Mouse (Mus musculus) neural tube, embryonic 11.5 days (tissue): ENCODE data around the gene Rfx2. TPM values are rescaled to one million over a fixed set of nuclear protein-coding genes. Genes with fewer than 3 reads are reported as not detected.

Source experiments
- ATAC-seq: fragments of 200-750 bp; cut with Nextera tagmentation; 2 replicates; pipeline ENCODE4 v1.8.0; 2017; ENCODE audit warnings: moderate number of reproducible peaks, mild to moderate bottlenecking, moderate TSS enrichment, moderate library complexity; ENCODE audit not compliant: insufficient read depth, low FRiP score, low TSS enrichment
- DNase-seq: peaks from one replicate; pipeline ENCODE4 v3.0.0-alpha.2; 2015; ENCODE audit warnings: low spot score
- H3K27ac ChIP-seq: fragments of 300-500 bp; sonication (generic); 2 replicates; pipeline ENCODE4 v1.5.1; 2014; ENCODE audit warnings: low read depth, mild to moderate bottlenecking, low read length
- H3K27me3 ChIP-seq: fragments of 300-500 bp; sonication (generic); 2 replicates; pipeline ENCODE4 v1.6.1; 2014; ENCODE audit warnings: mild to moderate bottlenecking, low read length, mixed read lengths; ENCODE audit not compliant: control insufficient read depth, insufficient read depth
- H3K36me3 ChIP-seq: fragments of 300-500 bp; sonication (generic); 2 replicates; pipeline ENCODE4 v1.6.1; 2014; ENCODE audit warnings: mild to moderate bottlenecking, low read length, moderate library complexity, mixed read lengths; ENCODE audit not compliant: control insufficient read depth, insufficient read depth
- H3K4me1 ChIP-seq: fragments of 300-500 bp; sonication (generic); 2 replicates; pipeline ENCODE4 v1.6.1; 2014; ENCODE audit warnings: low read length, mixed read lengths; ENCODE audit not compliant: control insufficient read depth, insufficient read depth
- H3K4me2 ChIP-seq: fragments of 300-500 bp; sonication (generic); 2 replicates; pipeline ENCODE4 v1.6.1; 2014; ENCODE audit warnings: low read depth, mild to moderate bottlenecking, moderate library complexity
- H3K4me3 ChIP-seq: fragments of 300-500 bp; sonication (generic); 2 replicates; pipeline ENCODE4 v1.5.1; 2014; ENCODE audit warnings: low read depth, low read length
- H3K9ac ChIP-seq: fragments of 300-500 bp; sonication (generic); 2 replicates; pipeline ENCODE4 v1.6.1; 2014; ENCODE audit warnings: mild to moderate bottlenecking, low read length
- H3K9me3 ChIP-seq: fragments of 300-500 bp; sonication (generic); 2 replicates; pipeline ENCODE4 v1.6.1; 2016; ENCODE audit warnings: low read length; ENCODE audit not compliant: control insufficient read depth
- WGBS: fragments of 180-500 bp; shearing (Covaris S2); extraction: QIAGEN DNeasy Blood & Tissue Kit; methylation state at CpG from one replicate; pipeline ENCODE4 v1.1.7; 2014; 5-methylcytosine and 5-hydroxymethylcytosine counted together
- polyA plus RNA-seq: library from polyadenylated mRNA; unstranded; fragments of >200 nt; fragmentation: Nextera tagmentation; extraction: Ambion mirVana; gene quantifications from 2 replicates; pipeline ENCODE4 v1.2.1, GENCODE M21; 2014

Rfx2 gene
- polyA plus RNA-seq, 1 experiment from 2014 or later = 4.9 TPM

DNA sequence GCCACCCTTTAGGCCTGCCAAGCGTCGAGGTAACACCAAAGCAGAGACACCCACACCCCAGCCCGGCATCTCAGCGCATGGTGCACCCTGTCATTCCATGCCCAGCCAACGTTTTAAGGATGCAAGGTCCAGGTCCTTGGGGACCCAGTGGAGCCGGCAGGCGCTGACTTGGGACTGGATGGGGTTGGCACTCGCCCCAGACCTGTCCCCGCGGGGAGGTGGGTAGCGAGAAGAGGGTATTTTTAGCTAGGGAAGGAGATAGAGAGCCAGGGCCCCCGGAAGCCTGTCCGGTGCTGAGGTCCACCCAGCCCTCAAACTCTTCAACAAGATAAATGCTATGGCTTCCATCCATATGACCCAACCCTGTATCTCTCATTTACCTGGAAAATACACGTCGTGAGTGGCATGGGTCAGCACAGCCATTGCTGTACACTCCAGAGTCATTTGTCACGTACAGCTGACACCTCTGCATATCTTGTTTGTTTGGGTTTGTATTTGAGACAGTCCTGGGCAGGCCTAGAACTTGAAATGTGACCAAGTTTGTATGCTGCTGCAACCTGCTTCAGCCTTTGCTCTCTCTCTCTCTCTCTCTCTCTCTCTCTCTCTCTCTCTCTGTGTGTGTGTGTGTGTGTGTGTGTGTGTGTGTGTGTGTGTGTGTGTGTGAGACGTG lies 90.6 kb downstream of the Rfx2 start:
- Histone ChIP-seq H3K4me3 (no peak overlapping the region), H3K4me2 (no peak overlapping the region), H3K27ac (no peak overlapping the region), H3K36me3 (no peaks in the 10 kb centered on the region), H3K4me1 (no peaks in the 10 kb centered on the region), H3K9me3 (no peaks in the 10 kb centered on the region), H3K9ac (no peak overlapping the region), H3K27me3 (no peaks in the 10 kb centered on the region)
- ATAC-seq = no peak
- 82% methylated on average over 17 of the region's 17 CpGs for WGBS
- no peak for DNase-seq

DNA sequence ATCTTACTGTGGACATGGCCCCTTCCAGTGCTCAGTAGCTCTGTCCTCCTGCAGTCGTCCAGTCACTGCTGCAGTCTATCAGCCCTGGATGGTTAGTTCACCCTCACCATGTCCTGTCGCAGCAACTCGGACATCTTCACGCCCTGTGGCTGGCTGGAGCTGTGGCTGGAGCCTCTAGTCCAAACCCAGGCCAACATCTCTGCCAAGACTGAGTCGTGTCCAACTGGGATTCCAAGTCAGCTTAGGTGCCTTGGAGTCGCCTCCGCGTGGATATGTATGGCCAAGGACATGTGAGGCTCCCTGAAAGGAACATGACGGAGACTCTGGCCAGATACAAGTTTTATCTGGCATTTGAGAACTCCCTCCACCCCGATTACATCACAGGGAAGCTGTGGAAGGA lies 92.6 kb downstream of the Rfx2 start:
- H3K4me3 ChIP-seq = no peak overlapping the region
- DNase-seq = no peak
- H3K4me2 ChIP-seq = no peak overlapping the region
- no peaks in the 10 kb centered on the region for H3K4me1 ChIP-seq
- no peaks in the 10 kb centered on the region for H3K36me3 ChIP-seq
- no peak for ATAC-seq
- H3K9me3 ChIP-seq = no peaks in the 10 kb centered on the region
- WGBS = 79% methylated on average over 10 of the region's 10 CpGs
- H3K9ac ChIP-seq = no peak overlapping the region
- no peaks in the 10 kb centered on the region for H3K27me3 ChIP-seq
- no peak overlapping the region for H3K27ac ChIP-seq

DNA sequence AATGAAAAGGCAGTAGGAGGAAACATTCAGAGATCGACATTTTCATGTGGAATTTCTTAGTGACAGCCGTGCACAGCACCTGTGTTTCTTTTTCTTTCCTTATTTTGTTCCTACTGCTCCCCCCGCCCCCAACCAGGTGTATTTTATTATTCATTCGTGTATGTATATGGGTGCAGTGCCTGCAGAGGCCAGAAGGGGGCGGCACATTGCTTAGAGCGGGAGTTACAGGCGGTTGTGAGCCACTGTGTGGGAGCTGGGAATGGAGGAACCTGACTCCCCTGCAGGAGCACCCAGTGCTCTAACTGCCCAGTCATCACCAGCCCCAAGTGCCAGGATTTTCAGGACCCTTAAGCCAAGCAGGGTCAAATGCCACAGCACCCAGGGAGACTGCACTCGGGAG lies 94.3 kb downstream of the Rfx2 start:
- DNase-seq (no peak), ATAC-seq (no peak)
- 48% methylated on average over 8 of the region's 8 CpGs for WGBS
- no peaks in the 10 kb centered on the region for H3K9me3 ChIP-seq
- no peak overlapping the region for H3K4me3 ChIP-seq
- H3K27ac ChIP-seq = no peak overlapping the region
- H3K27me3 ChIP-seq = no peaks in the 10 kb centered on the region
- H3K4me1 ChIP-seq = no peaks in the 10 kb centered on the region
- H3K9ac ChIP-seq = no peak overlapping the region
- no peaks in the 10 kb centered on the region for H3K36me3 ChIP-seq
- H3K4me2 ChIP-seq = no peak overlapping the region

DNA sequence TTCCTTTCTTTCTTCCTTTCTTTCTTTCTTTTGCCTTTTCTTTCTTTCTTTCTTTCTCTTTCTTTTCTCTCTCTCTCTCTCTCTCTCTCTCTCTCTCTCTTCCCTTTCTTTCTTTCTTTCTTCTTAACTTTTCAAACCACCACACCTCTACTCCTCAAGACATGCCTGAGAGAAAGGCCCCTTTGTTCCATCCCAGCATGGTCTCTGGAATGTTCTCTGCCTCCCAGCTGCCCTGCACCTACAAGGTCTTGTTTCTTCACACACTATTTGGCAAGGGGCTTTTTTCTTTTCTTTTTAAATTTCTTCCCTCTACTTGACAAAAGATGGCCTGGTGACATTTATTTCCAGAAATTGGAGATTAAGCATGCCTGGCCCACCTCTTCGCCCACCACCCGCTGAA lies 101.2 kb downstream of the Rfx2 start:
- Histone ChIP-seq H3K9me3 (no peaks in the 10 kb centered on the region), H3K27me3 (no peaks in the 10 kb centered on the region), H3K27ac (no peak overlapping the region), H3K4me3 (no peak overlapping the region), H3K9ac (no peak overlapping the region), H3K4me2 (no peak overlapping the region), H3K36me3 (no peaks in the 10 kb centered on the region), H3K4me1 (peaks cover 3% of the 10 kb centered on the region; the same call in 1 of the 2 replicates)
- ATAC-seq (no peak), DNase-seq (no peak)
- 61% methylated on average over 2 of the region's 2 CpGs for WGBS

DNA sequence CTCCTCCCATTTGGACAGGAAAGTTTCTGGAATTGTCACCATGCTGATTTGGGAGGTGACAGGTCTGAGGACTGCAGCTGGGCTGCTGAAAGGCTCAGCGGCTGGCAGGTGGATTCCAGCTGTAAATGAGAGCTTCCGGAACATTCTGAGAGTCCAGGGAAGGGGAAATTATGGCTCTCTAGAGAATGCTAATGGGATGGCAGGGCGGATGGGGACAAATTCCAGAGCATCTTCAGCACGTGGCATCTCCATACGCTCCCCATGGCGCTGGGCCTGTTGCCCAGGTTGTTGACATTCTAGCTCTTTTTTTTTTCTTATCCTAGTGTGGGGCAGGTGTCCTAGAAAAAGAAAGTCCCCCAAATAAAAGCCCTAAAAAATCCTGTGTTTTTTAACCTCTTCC lies 101.7 kb downstream of the Rfx2 start:
- DNase-seq = no peak
- no peak for ATAC-seq
- no peak overlapping the region for H3K4me3 ChIP-seq
- H3K4me2 ChIP-seq = no peak overlapping the region
- no peaks in the 10 kb centered on the region for H3K36me3 ChIP-seq
- no peak overlapping the region for H3K9ac ChIP-seq
- H3K9me3 ChIP-seq = no peaks in the 10 kb centered on the region
- H3K27ac ChIP-seq = no peak overlapping the region
- H3K27me3 ChIP-seq = no peaks in the 10 kb centered on the region
- peaks cover 3% of the 10 kb centered on the region; the same call in 1 of the 2 replicates for H3K4me1 ChIP-seq
- 50% methylated on average over 6 of the region's 6 CpGs for WGBS

DNA sequence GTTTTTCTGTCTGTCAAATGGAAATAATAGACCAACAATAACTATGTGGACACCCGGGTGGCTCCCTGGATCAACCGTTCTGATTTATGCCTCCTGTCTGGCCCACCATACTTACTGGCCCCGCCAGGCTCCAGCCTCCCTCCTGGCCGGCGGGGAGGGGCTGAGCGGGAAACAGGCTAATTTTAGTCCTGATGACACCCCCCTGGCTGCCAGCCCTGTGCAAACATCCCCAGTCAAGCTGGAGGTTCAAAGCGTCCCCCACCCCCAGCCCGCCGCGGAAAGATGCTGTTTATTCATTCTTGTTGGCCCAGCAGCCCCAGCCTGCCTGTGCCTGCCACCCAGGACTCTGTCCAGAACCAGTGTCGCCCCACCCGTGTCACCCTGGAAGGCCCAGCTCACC lies 102.7 kb downstream of the Rfx2 start:
- no peak for DNase-seq
- no peak for ATAC-seq
- peaks cover 4% of the 10 kb centered on the region for H3K36me3 ChIP-seq
- no peaks in the 10 kb centered on the region for H3K9me3 ChIP-seq
- H3K4me1 ChIP-seq = peaks cover 3% of the 10 kb centered on the region; the same call in 1 of the 2 replicates
- no peaks in the 10 kb centered on the region for H3K27me3 ChIP-seq
- H3K9ac ChIP-seq = no peak overlapping the region
- 27% methylated on average over 12 of the region's 12 CpGs for WGBS
- no peak overlapping the region; the same call in 1 of the 2 replicates for H3K4me2 ChIP-seq
- no peak overlapping the region for H3K4me3 ChIP-seq
- no peak overlapping the region for H3K27ac ChIP-seq

DNA sequence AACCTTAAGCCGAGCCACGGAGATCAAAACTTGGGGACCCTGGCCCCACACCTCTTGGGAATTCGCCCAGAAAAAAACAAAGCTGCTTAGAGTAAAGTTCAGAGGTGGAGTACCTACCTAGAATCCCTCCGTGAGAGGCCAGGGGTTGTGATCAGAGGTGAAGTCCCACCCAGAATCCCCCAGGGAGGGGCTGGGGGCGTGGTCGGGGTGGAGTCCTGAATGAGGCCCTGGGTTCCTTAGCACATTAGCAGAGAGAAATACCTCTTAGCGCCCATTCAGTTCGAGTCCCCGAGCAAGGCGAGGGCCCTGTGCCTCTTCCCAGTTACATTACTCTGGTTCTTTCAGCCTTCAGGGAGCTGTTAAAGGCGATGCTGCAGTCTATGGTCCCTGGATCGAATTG lies 103.2 kb downstream of the Rfx2 start:
- no peaks in the 10 kb centered on the region for H3K9me3 ChIP-seq

DNA sequence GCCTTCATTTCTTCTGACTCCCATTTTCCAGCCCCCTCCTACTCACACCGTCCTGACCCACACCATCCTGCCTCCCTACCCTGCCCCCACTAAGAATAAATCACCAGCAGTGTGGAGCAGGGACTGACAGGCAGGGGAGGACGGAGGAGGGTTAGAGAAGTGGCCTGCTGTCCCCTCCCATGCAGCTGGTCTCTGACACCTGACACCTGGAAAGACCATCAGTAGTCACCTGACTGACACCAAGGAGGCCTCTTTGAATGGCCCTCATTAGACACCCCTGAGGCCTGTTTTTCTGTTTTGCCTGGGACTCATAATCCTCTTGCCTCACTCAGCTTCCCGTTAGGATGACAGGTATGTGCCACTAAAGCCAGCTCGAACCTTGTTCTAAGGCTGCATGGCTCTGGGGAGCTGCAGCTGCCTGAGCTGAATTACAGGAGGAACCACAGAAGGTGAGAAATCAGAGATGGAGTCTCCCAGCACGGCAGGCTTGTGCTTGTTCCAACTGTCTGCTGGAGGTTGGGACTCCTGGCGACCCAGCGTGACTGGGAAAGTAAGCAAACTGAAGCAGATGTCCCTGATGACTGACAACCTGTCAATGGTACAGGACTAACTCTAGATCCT lies 103.7 kb downstream of the Rfx2 start:
- Histone ChIP-seq H3K4me2 (no peak overlapping the region), H3K27ac (no peak overlapping the region), H3K36me3 (peaks cover 4% of the 10 kb centered on the region), H3K4me3 (no peak overlapping the region), H3K27me3 (no peaks in the 10 kb centered on the region), H3K9me3 (no peaks in the 10 kb centered on the region), H3K4me1 (peaks cover 3% of the 10 kb centered on the region; the same call in 1 of the 2 replicates), H3K9ac (no peak overlapping the region)
- no peak for DNase-seq
- WGBS = 7% methylated on average over 7 of the region's 7 CpGs
- no peak for ATAC-seq

More for the DNA sequence above, 103.2 kb downstream of the Rfx2 start:
- Histone ChIP-seq H3K4me1 (peaks cover 3% of the 10 kb centered on the region; the same call in 1 of the 2 replicates), H3K36me3 (peaks cover 4% of the 10 kb centered on the region), H3K27ac (no peak overlapping the region), H3K4me3 (no peak overlapping the region), H3K4me2 (no peak overlapping the region; the same call in 1 of the 2 replicates), H3K9ac (no peak overlapping the region), H3K27me3 (no peaks in the 10 kb centered on the region)
- DNase-seq (no peak), ATAC-seq (no peak)
- WGBS = 10% methylated on average over 12 of the region's 12 CpGs
